ENCODE assay signal across 18 mouse cellular contexts in the genomic region with DNA sequence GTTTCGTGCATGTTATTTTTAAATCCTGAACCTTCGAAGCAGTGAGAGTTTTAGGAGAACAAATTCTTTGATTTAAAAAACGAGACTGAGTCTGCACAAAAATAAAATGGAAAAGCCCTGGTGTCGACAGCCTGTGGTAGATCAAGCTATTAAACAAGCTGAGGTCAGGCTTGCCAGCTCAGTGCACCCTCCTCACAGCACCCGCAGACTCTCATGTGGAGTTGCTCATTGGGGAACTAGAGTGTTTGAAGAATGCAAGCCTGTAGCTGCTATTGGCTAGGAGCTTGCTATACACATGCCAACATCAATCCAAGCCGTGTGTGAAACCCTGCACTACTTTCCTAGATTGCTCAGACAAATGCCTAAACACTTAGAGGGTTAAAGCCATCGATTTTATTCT.
A peak's percentile ranks its signal among the peaks of the same experiment; 100 is the strongest.
DNase-seq lines count a peak whose midpoint lies in the region; ATAC-seq lines count a peak whose summit lies in the region.
"Had no signal": no experiment of that assay in that cellular context is flagged by ENCODE, and none has a peak within 500 bp of the region (broad histone marks: within the 10 kb centered on the region; RNA-seq: fewer than 3 reads in every experiment).

No protein-coding gene starts in this region.

- peaks cover 6% of the 10 kb centered on the region for H3K9me3 ChIP-seq in heart, embryonic 13.5 days
- H3K9me3 ChIP-seq in lung, embryonic 16.5 days (ENCODE audit: control insufficient read depth, low read length) = peaks cover 4% of the 10 kb centered on the region
- H3K9me3 ChIP-seq in limb, embryonic 13.5 days = 0 out of 2 replicates have a peak, but pooled peaks cover 3% of the 10 kb centered on the region
- H3K9me3 ChIP-seq: hindbrain, embryonic 12.5 days; liver, embryonic 13.5 days had no signal

- H3K9ac ChIP-seq in heart, embryonic 13.5 days = no peak overlapping the region
- H3K9ac ChIP-seq in lung, embryonic 16.5 days (ENCODE audit: low read length) = no peak overlapping the region
- H3K9ac ChIP-seq in limb, embryonic 13.5 days = no peak overlapping the region
- H3K9ac ChIP-seq: hindbrain, embryonic 12.5 days; liver, embryonic 13.5 days had no signal

- H3K4me3 ChIP-seq in heart, embryonic 13.5 days = no peak overlapping the region
- H3K4me3 ChIP-seq in lung, embryonic 16.5 days (ENCODE audit: low read length) = no peak overlapping the region
- no peak overlapping the region for H3K4me3 ChIP-seq in limb, embryonic 13.5 days
- H3K4me3 ChIP-seq: gastrocnemius, adult 2 months; hindbrain, embryonic 12.5 days; layer of hippocampus, adult 2 months; liver, embryonic 13.5 days; myocyte had no signal

- intact Hi-C loops in heart, postnatal 36 days (cut with DNase I) = no loop called here
- intact Hi-C loops in gastrocnemius, postnatal 36 days (cut with DNase I) = no loop called here

- 44% methylated on average over 7 of the region's 7 CpGs for WGBS in heart, embryonic 13.5 days
- WGBS in lung, embryonic 16.5 days = 43% methylated on average over 7 of the region's 7 CpGs
- WGBS in limb, embryonic 13.5 days = 43% methylated on average over 7 of the region's 7 CpGs

- no peaks in the 10 kb centered on the region for H3K27me3 ChIP-seq in heart, embryonic 13.5 days (replicated peaks)
- no peaks in the 10 kb centered on the region for H3K27me3 ChIP-seq in lung, embryonic 16.5 days (ENCODE audit: control insufficient read depth, insufficient read depth, low read depth, low read length)
- H3K27me3 ChIP-seq in limb, embryonic 13.5 days = no peaks in the 10 kb centered on the region
- H3K27me3 ChIP-seq: hindbrain, embryonic 12.5 days; liver, embryonic 13.5 days had no signal

- H3K4me2 ChIP-seq in heart, embryonic 13.5 days = no peak overlapping the region
- H3K4me2 ChIP-seq in lung, embryonic 16.5 days (ENCODE audit: low read depth, low read length) = no peak overlapping the region
- no peak overlapping the region for H3K4me2 ChIP-seq in limb, embryonic 13.5 days (replicated peaks)
- H3K4me2 ChIP-seq: hindbrain, embryonic 12.5 days; liver, embryonic 13.5 days; midbrain, embryonic 11.5 days had no signal

- ATAC-seq in heart, embryonic 13.5 days (ENCODE audit: extremely low read depth, insufficient number of reproducible peaks, low FRiP score, low TSS enrichment) = no peak
- ATAC-seq in lung, embryonic 16.5 days (ENCODE audit: low read depth) = peak; percentile 75
- peak; percentile 36; the same call in 1 of the 2 replicates for ATAC-seq in limb, embryonic 13.5 days (ENCODE audit: low FRiP score, low read depth)
- ATAC-seq in erythroid progenitor cell, adult 5-6 weeks (replicated peaks; ENCODE audit: low FRiP score, poor library complexity, severe bottlenecking) = no peak

- no peaks in the 10 kb centered on the region for H3K36me3 ChIP-seq in heart, embryonic 13.5 days
- no peaks in the 10 kb centered on the region for H3K36me3 ChIP-seq in lung, embryonic 16.5 days (ENCODE audit: control insufficient read depth, insufficient read depth, low read length)
- H3K36me3 ChIP-seq in limb, embryonic 13.5 days = no peaks in the 10 kb centered on the region
- H3K36me3 ChIP-seq: hindbrain, embryonic 12.5 days; liver, embryonic 13.5 days had no signal

- peaks cover 13% of the 10 kb centered on the region for H3K4me1 ChIP-seq in heart, embryonic 13.5 days
- H3K4me1 ChIP-seq in lung, embryonic 16.5 days (replicated peaks; ENCODE audit: control insufficient read depth, insufficient read depth, low read length) = peaks cover 3% of the 10 kb centered on the region
- H3K4me1 ChIP-seq in limb, embryonic 13.5 days = peaks cover 5% of the 10 kb centered on the region
- H3K4me1 ChIP-seq: hindbrain, embryonic 12.5 days; liver, embryonic 13.5 days had no signal

- no peak for DNase-seq in heart, postnatal 36 days
- DNase-seq in lung, postnatal 14 days = no peak
- DNase-seq in R1 (ENCODE audit: low read depth, low spot score) = peak; percentile 8
- no peak for DNase-seq in gastrocnemius, postnatal 36 days
- DNase-seq: cerebellum, adult 2 months; gastrocnemius, adult 2 months; kidney, adult 18-20 months; kidney, postnatal 14 days; layer of hippocampus, postnatal 36 days; liver, embryonic 13.5 days had no signal

- peak overlapping the region; percentile 54; the same call in 1 of the 2 replicates for H3K27ac ChIP-seq in heart, embryonic 13.5 days (replicated peaks)
- H3K27ac ChIP-seq in lung, embryonic 16.5 days (ENCODE audit: low read length) = no peak overlapping the region
- H3K27ac ChIP-seq in limb, embryonic 13.5 days = peak overlapping the region; percentile 1; the same call in 1 of the 2 replicates
- H3K27ac ChIP-seq: gastrocnemius, adult 2 months; hindbrain, embryonic 12.5 days; layer of hippocampus, adult 2 months; liver, embryonic 13.5 days had no signal

Comparison
In these comparisons a context has a peak if more than half of its experiments do, and no peak if none do; other contexts are left out.
1. ATAC-seq: peak in lung, embryonic 16.5 days (single experiment) and limb, embryonic 13.5 days (single experiment); none in heart, embryonic 13.5 days (single experiment) and erythroid progenitor cell, adult 5-6 weeks (single experiment).